Comparison of ENCODE assay signal across 17 mouse cellular contexts in genomic region chr14:104935956-104936355, GRCm38 (mm10).
"Had no signal": no experiment of that assay in that cellular context is flagged by ENCODE, and none has a peak within 500 bp of the region (broad histone marks: within the 10 kb centered on the region; RNA-seq: fewer than 3 reads in every experiment).

No protein-coding gene starts in this region.

- H3K4me2 ChIP-seq: liver, embryonic 13.5 days; midbrain, embryonic 12.5 days; midbrain, embryonic 15.5 days; neural tube, embryonic 13.5 days; stomach, embryonic 15.5 days had no signal

- H3K27ac ChIP-seq: left cerebral cortex, adult 2 months; liver, embryonic 13.5 days; midbrain, embryonic 12.5 days; midbrain, embryonic 15.5 days; neural tube, embryonic 13.5 days; stomach, embryonic 15.5 days had no signal

- ATAC-seq: midbrain, embryonic 15.5 days had no signal

- H3K9me3 ChIP-seq: liver, embryonic 13.5 days; midbrain, embryonic 12.5 days; midbrain, embryonic 15.5 days; neural tube, embryonic 13.5 days; stomach, embryonic 15.5 days had no signal

- DNase-seq: kidney, adult 2 months; kidney, postnatal 10 days; kidney, postnatal 36 days; layer of hippocampus, postnatal 36 days; liver, embryonic 13.5 days; lung, adult 2 months; lung, postnatal 14 days; lung, postnatal 4 days; retina, postnatal 1 day; right cerebral cortex, postnatal 4 days; thymus, postnatal 25 days had no signal

- H3K36me3 ChIP-seq: liver, embryonic 13.5 days; midbrain, embryonic 12.5 days; midbrain, embryonic 15.5 days; neural tube, embryonic 13.5 days; stomach, embryonic 15.5 days had no signal

- H3K4me3 ChIP-seq: left cerebral cortex, adult 2 months; liver, embryonic 13.5 days; midbrain, embryonic 12.5 days; midbrain, embryonic 15.5 days; myocyte; neural tube, embryonic 13.5 days; stomach, embryonic 15.5 days had no signal

- H3K27me3 ChIP-seq: liver, embryonic 13.5 days; midbrain, embryonic 12.5 days; midbrain, embryonic 15.5 days; neural tube, embryonic 13.5 days; stomach, embryonic 15.5 days had no signal

- H3K4me1 ChIP-seq: liver, embryonic 13.5 days; midbrain, embryonic 12.5 days; midbrain, embryonic 15.5 days; neural tube, embryonic 13.5 days; stomach, embryonic 15.5 days had no signal

- H3K9ac ChIP-seq: liver, embryonic 13.5 days; midbrain, embryonic 12.5 days; midbrain, embryonic 15.5 days; neural tube, embryonic 13.5 days; stomach, embryonic 15.5 days had no signal
